Mouse (Mus musculus) thymus, adult 2 months (tissue): ENCODE data around the gene Srrm2. TPM values are rescaled to one million over a fixed set of nuclear protein-coding genes. Genes with fewer than 3 reads are reported as not detected.

Experiments
- DNase-seq: peaks from one replicate; pipeline ENCODE4 v3.0.0; 2021
- H3K27ac ChIP-seq: fragments of 200-500 bp; 2 replicates; pipeline ENCODE4 v1.5.1; 2012; ENCODE audit warnings: low read length, control low read depth; ENCODE audit not compliant: control insufficient read depth, insufficient read depth
- H3K27me3 ChIP-seq: fragments of 200-500 bp; 2 replicates; pipeline ENCODE4 v1.6.1; 2012; ENCODE audit warnings: mild to moderate bottlenecking, low read length, moderate library complexity, mixed read lengths; ENCODE audit not compliant: control insufficient read depth, insufficient read depth
- H3K36me3 ChIP-seq: fragments of 200-500 bp; 2 replicates; pipeline ENCODE4 v1.6.1; 2012; ENCODE audit warnings: mild to moderate bottlenecking, low read length, moderate library complexity; ENCODE audit not compliant: control insufficient read depth, insufficient read depth
- H3K4me1 ChIP-seq: fragments of 200-500 bp; replicated peaks from 2 replicates; pipeline ENCODE4 v1.6.1; 2012; ENCODE audit warnings: low read length; ENCODE audit not compliant: control insufficient read depth, insufficient read depth
- H3K4me3 ChIP-seq: fragments of 200-500 bp; 2 replicates; pipeline ENCODE4 v1.5.1; 2012; ENCODE audit warnings: mild to moderate bottlenecking, low read length, control low read depth, moderate library complexity; ENCODE audit not compliant: control insufficient read depth, insufficient read depth
- CTCF ChIP-seq: fragments of 200-500 bp; IDR thresholded peaks from 2 replicates; pipeline ENCODE4 v1.5.1; 2012; ENCODE audit warnings: mild to moderate bottlenecking, control low read depth, low read length, moderate library complexity, borderline replicate concordance; ENCODE audit not compliant: control insufficient read depth, poor library complexity, insufficient read depth; ENCODE audit errors: extremely low read depth
- POLR2A ChIP-seq: fragments of 200-500 bp; IDR thresholded peaks from 2 replicates; pipeline ENCODE4 v1.6.1; 2012; ENCODE audit warnings: mild to moderate bottlenecking, low read length, control low read depth, moderate library complexity; ENCODE audit not compliant: control insufficient read depth, poor library complexity, insufficient read depth; ENCODE audit errors: extremely low read depth
- WGBS: fragments of 180-500 bp; shearing (Covaris S2); methylation state at CpG from one replicate; pipeline ENCODE4 v1.1.7; 2018; 5-methylcytosine and 5-hydroxymethylcytosine counted together
- polyA plus RNA-seq: library from polyadenylated mRNA; depleted of rRNA; stranded (reverse); fragments of >200 nt; gene quantifications from 2 replicates; pipeline ENCODE4 v1.2.3, GENCODE M21; 2012

Srrm2 gene
- polyA plus RNA-seq, 1 experiment = 874 TPM

DNA sequence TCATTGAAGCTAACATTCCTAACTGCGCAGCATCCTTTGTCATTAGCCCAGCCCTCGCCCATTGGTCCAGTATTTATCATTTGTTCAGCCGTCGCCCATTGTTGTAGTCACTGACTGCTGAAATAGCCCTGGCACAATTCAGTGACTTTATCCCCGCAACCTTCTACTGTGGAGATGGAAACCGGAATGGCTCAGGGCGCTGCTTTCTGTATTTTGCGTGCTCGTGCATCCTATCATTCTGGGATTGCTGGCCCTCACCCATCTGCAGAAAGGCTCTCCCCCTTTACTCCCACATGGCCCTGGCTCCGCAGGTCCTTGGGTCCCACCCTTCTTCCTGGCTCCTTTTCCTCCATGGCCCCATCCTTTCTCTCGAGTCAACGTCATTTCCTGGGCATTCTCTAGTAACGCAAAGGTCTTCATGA lies 3.8 kb upstream of the Srrm2 start:
- peaks cover 19% of the 10 kb centered on the region for H3K4me1 ChIP-seq
- TF ChIP-seq CTCF (no peak), POLR2A (no peak)
- no peak overlapping the region for H3K27ac ChIP-seq
- no peaks in the 10 kb centered on the region for H3K36me3 ChIP-seq
- H3K27me3 ChIP-seq = no peaks in the 10 kb centered on the region
- no peak for DNase-seq
- H3K4me3 ChIP-seq = no peak overlapping the region
- WGBS = 71% methylated on average over 13 of the region's 13 CpGs

- no peaks in the 10 kb centered on the region for H3K27me3 ChIP-seq
- DNase-seq = no peak
- H3K4me3 ChIP-seq = no peak overlapping the region
- H3K36me3 ChIP-seq = no peaks in the 10 kb centered on the region
- WGBS = 94% methylated on average over 4 of the region's 4 CpGs
- peaks cover 21% of the 10 kb centered on the region for H3K4me1 ChIP-seq
- H3K27ac ChIP-seq = no peak overlapping the region
- TF ChIP-seq CTCF (no peak), POLR2A (no peak)
These were observed 1.4 kb upstream of the Srrm2 start for GRCm38 (mm10) chr17:23788973-23789372.

DNA sequence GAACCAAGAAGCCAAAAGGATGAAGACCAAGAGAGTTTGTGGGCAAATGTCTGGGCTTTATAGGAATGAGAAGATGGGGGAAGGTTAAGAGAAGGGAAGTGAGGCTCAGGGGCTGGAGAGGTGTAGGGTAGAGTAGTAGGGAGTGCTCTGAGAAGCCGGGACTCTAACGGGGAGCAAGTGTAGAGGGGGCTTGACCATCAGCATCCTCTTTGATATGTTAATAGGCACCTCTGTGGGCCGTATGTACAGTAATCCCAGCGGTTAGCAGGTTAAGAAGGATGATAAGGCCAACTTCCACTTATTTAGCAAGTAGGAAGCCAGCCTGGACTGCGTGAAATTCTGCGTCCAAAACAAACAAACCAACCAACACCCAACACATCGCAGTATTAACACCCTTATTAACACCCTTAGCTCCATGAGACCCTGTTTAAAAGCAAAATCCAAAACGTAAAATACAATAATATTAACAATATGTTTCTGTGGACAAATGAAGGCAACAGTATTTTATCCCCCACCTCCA lies 523 bp upstream of the Srrm2 start:
- H3K4me1 ChIP-seq = peaks cover 21% of the 10 kb centered on the region
- WGBS = 42% methylated on average over 8 of the region's 8 CpGs
- TF ChIP-seq CTCF (no peak), POLR2A (no peak)

DNA sequence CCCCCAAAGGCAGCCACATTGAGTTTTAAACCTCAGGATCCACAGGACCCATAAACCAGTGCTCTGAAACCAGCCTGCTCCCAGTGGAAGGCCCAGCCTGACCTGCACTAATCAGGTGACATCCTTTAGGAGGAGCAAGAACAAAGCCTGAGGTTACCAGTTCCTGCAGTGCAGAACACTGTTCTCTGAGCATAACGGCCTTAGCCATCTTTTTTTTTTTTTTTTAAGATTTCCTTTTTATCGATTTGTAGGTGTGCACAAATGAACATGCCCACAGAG lies 686 bp downstream of the Srrm2 start:
- Histone ChIP-seq H3K4me3 (peak overlapping the region; percentile 83), H3K4me1 (peaks cover 13% of the 10 kb centered on the region), H3K27me3 (no peaks in the 10 kb centered on the region), H3K27ac (no peak overlapping the region), H3K36me3 (no peaks in the 10 kb centered on the region)
- TF ChIP-seq POLR2A = no peak
- peak; percentile 29 for DNase-seq
- 2% methylated on average over 2 of the region's 2 CpGs for WGBS

More for the DNA sequence above, 523 bp upstream of the Srrm2 start:
- Histone ChIP-seq H3K27ac (no peak overlapping the region), H3K36me3 (no peaks in the 10 kb centered on the region), H3K27me3 (no peaks in the 10 kb centered on the region), H3K4me3 (no peak overlapping the region)
- no peak for DNase-seq

DNA sequence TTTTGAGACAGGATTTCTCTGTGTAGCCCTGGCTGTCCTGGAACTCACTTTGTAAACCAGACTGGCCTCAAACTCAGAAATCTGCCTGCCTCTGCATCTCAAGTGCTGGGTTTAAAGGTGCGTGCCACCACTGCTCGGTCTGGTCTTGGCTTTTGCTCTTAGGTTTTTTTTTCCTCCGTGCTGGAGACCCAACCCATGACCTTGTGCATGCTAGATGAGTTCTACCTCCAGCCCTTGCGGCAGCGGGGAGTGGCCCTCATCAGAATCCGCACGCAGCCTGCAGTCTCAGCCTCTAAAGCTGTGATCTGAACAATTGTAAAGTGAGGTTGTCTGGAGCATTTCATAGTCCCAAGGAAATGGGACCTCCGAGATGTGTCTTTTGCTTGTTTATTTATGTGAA lies 5.0 kb downstream of the Srrm2 start:
- TF ChIP-seq CTCF (no peak), POLR2A (no peak)

GRCm38 (mm10) chr17:23797316-23797715 lies 7.0 kb downstream of the Srrm2 start:
- Histone ChIP-seq H3K27ac (no peak overlapping the region), H3K4me1 (peaks cover 2% of the 10 kb centered on the region), H3K36me3 (no peaks in the 10 kb centered on the region), H3K27me3 (no peaks in the 10 kb centered on the region), H3K4me3 (no peak overlapping the region)
- WGBS = 11% methylated on average over 7 of the region's 7 CpGs
- no peak for TF ChIP-seq POLR2A
- no peak for TF ChIP-seq CTCF
- DNase-seq = no peak

More for the DNA sequence above, 5.0 kb downstream of the Srrm2 start:
- DNase-seq = no peak
- Histone ChIP-seq H3K27me3 (no peaks in the 10 kb centered on the region), H3K4me1 (peaks cover 11% of the 10 kb centered on the region), H3K27ac (no peak overlapping the region), H3K36me3 (no peaks in the 10 kb centered on the region), H3K4me3 (no peak overlapping the region)
- WGBS = 98% methylated on average over 8 of the region's 8 CpGs

- Histone ChIP-seq H3K4me1 (peaks cover 7% of the 10 kb centered on the region), H3K27me3 (no peaks in the 10 kb centered on the region), H3K27ac (no peak overlapping the region), H3K36me3 (no peaks in the 10 kb centered on the region), H3K4me3 (no peak overlapping the region)
- DNase-seq = no peak
- TF ChIP-seq CTCF (no peak), POLR2A (no peak)
- 96% methylated on average over 10 of the region's 10 CpGs for WGBS
These were observed 11.3 kb downstream of the Srrm2 start for GRCm38 (mm10) chr17:23801627-23802026.
